Mouse (Mus musculus) embryonic facial prominence, embryonic 12.5 days (tissue): ENCODE measurements at regions not wholly inside any gene's neighbourhood (a gene's known extent, or its start where the extent isn't known, plus 50 kb on each side); places are given as distances from the start of the nearest gene placed in this dataset.

ENCODE experiments used
- ATAC-seq: fragments of 200-750 bp; cut with Nextera tagmentation; 2 replicates; pipeline ENCODE4 v1.8.0; 2017; ENCODE audit not compliant: insufficient number of reproducible peaks, insufficient read depth, low FRiP score, low TSS enrichment
- H3K27ac ChIP-seq: fragments of 300-500 bp; sonication (generic); 2 replicates; pipeline ENCODE4 v1.5.1; 2016; ENCODE audit warnings: mild to moderate bottlenecking
- H3K27me3 ChIP-seq: fragments of 300-500 bp; sonication (generic); 2 replicates; pipeline ENCODE4 v1.6.1; 2016; ENCODE audit warnings: mild to moderate bottlenecking, moderate library complexity
- H3K36me3 ChIP-seq: fragments of 300-500 bp; sonication (generic); 2 replicates; pipeline ENCODE4 v1.6.1; 2016; ENCODE audit warnings: mild to moderate bottlenecking
- H3K4me1 ChIP-seq: fragments of 300-500 bp; sonication (generic); 2 replicates; pipeline ENCODE4 v1.6.1; 2016
- H3K4me2 ChIP-seq: fragments of 300-500 bp; sonication (generic); replicated peaks from 2 replicates; pipeline ENCODE4 v1.6.1; 2016; ENCODE audit warnings: mild to moderate bottlenecking, moderate library complexity
- H3K4me3 ChIP-seq: fragments of 300-500 bp; sonication (generic); 2 replicates; pipeline ENCODE4 v1.5.1; 2016; ENCODE audit warnings: mild to moderate bottlenecking
- H3K9ac ChIP-seq: fragments of 300-500 bp; sonication (generic); 2 replicates; pipeline ENCODE4 v1.6.1; 2016; ENCODE audit warnings: mild to moderate bottlenecking, moderate library complexity
- H3K9me3 ChIP-seq: fragments of 300-500 bp; sonication (generic); 2 replicates; pipeline ENCODE4 v1.6.1; 2016; ENCODE audit warnings: mild to moderate bottlenecking, moderate library complexity
- WGBS: fragments of 180-500 bp; shearing (Covaris S2); methylation state at CpG from one replicate; pipeline ENCODE4 v1.1.7; 2016; 5-methylcytosine and 5-hydroxymethylcytosine counted together

GRCm38 (mm10) chr2:178572301-178572700, 142.0 kb downstream of the Cdh26 start:
- Histone ChIP-seq H3K36me3 (no peaks in the 10 kb centered on the region), H3K9me3 (no peaks in the 10 kb centered on the region), H3K4me1 (peaks cover 5% of the 10 kb centered on the region; the same call in 1 of the 2 replicates), H3K27ac (no peak overlapping the region), H3K27me3 (no peaks in the 10 kb centered on the region; the same call in 1 of the 2 replicates), H3K9ac (no peak overlapping the region), H3K4me3 (no peak overlapping the region), H3K4me2 (no peak overlapping the region)
- WGBS: 73% methylated on average over 5 of the region's 5 CpGs
- 0 out of 2 replicates have a peak, but pooled peaks have one; percentile 16 for ATAC-seq

- Histone ChIP-seq H3K9ac (no peak overlapping the region), H3K36me3 (no peaks in the 10 kb centered on the region), H3K4me3 (no peak overlapping the region), H3K9me3 (no peaks in the 10 kb centered on the region), H3K4me1 (peaks cover 5% of the 10 kb centered on the region; the same call in 1 of the 2 replicates), H3K27ac (no peak overlapping the region), H3K4me2 (no peak overlapping the region), H3K27me3 (no peaks in the 10 kb centered on the region; the same call in 1 of the 2 replicates)
- 42% methylated on average over 4 of the region's 4 CpGs for WGBS
- no peak for ATAC-seq
Measured at GRCm38 (mm10) chr2:178574859-178575258, 144.5 kb downstream of the Cdh26 start.

GRCm38 (mm10) chr2:178575403-178575802, 145.1 kb downstream of the Cdh26 start:
- no peaks in the 10 kb centered on the region for H3K9me3 ChIP-seq
- no peaks in the 10 kb centered on the region; the same call in 1 of the 2 replicates for H3K27me3 ChIP-seq
- H3K36me3 ChIP-seq: no peaks in the 10 kb centered on the region
- WGBS: 55% methylated on average over 6 of the region's 6 CpGs
- H3K4me1 ChIP-seq: peaks cover 5% of the 10 kb centered on the region; the same call in 1 of the 2 replicates
- no peak overlapping the region for H3K27ac ChIP-seq
- ATAC-seq: no peak
- no peak overlapping the region for H3K4me3 ChIP-seq
- H3K4me2 ChIP-seq: no peak overlapping the region
- no peak overlapping the region for H3K9ac ChIP-seq

GRCm38 (mm10) chr2:178576067-178576466, 145.7 kb downstream of the Cdh26 start:
- Histone ChIP-seq H3K27me3 (no peaks in the 10 kb centered on the region; the same call in 1 of the 2 replicates), H3K36me3 (no peaks in the 10 kb centered on the region), H3K27ac (no peak overlapping the region), H3K4me1 (peaks cover 5% of the 10 kb centered on the region; the same call in 1 of the 2 replicates), H3K4me2 (no peak overlapping the region), H3K9me3 (no peaks in the 10 kb centered on the region), H3K4me3 (no peak overlapping the region), H3K9ac (no peak overlapping the region)
- ATAC-seq: no peak
- WGBS: 78% methylated on average over 7 of the region's 7 CpGs

GRCm38 (mm10) chr2:178579571-178579970, 149.2 kb downstream of the Cdh26 start:
- Histone ChIP-seq H3K4me2 (no peak overlapping the region), H3K4me3 (no peak overlapping the region), H3K27me3 (no peaks in the 10 kb centered on the region), H3K9me3 (no peaks in the 10 kb centered on the region), H3K4me1 (peaks cover 1% of the 10 kb centered on the region; the same call in 1 of the 2 replicates), H3K9ac (no peak overlapping the region), H3K27ac (no peak overlapping the region), H3K36me3 (no peaks in the 10 kb centered on the region)
- 78% methylated on average over 6 of the region's 6 CpGs for WGBS
- ATAC-seq: no peak

- Histone ChIP-seq H3K36me3 (no peaks in the 10 kb centered on the region), H3K4me2 (no peak overlapping the region), H3K4me3 (no peak overlapping the region), H3K4me1 (0 out of 2 replicates have a peak, but pooled peaks cover 2% of the 10 kb centered on the region), H3K27me3 (no peaks in the 10 kb centered on the region), H3K9me3 (no peaks in the 10 kb centered on the region), H3K27ac (no peak overlapping the region), H3K9ac (no peak overlapping the region)
- no peak for ATAC-seq
- 84% methylated on average over 12 of the region's 12 CpGs for WGBS
Measured at GRCm38 (mm10) chr2:178581306-178581705, 151.0 kb downstream of the Cdh26 start.

GRCm38 (mm10) chr2:178584970-178585566, 154.7 kb downstream of the Cdh26 start:
- no peaks in the 10 kb centered on the region for H3K36me3 ChIP-seq
- no peaks in the 10 kb centered on the region for H3K9me3 ChIP-seq
- WGBS: 66% methylated on average over 5 of the region's 5 CpGs
- H3K9ac ChIP-seq: no peak overlapping the region
- no peaks in the 10 kb centered on the region for H3K27me3 ChIP-seq
- 0 out of 2 replicates have a peak, but pooled peaks cover 2% of the 10 kb centered on the region for H3K4me1 ChIP-seq
- no peak overlapping the region for H3K27ac ChIP-seq
- ATAC-seq: no peak
- no peak overlapping the region for H3K4me3 ChIP-seq
- H3K4me2 ChIP-seq: no peak overlapping the region

GRCm38 (mm10) chr2:178587134-178587636, 156.9 kb downstream of the Cdh26 start:
- ATAC-seq: no peak
- Histone ChIP-seq H3K9ac (no peak overlapping the region), H3K27ac (no peak overlapping the region), H3K27me3 (no peaks in the 10 kb centered on the region), H3K4me3 (no peak overlapping the region), H3K4me2 (no peak overlapping the region), H3K4me1 (0 out of 2 replicates have a peak, but pooled peaks cover 2% of the 10 kb centered on the region), H3K36me3 (no peaks in the 10 kb centered on the region), H3K9me3 (no peaks in the 10 kb centered on the region)
- WGBS: 68% methylated on average over 7 of the region's 7 CpGs

GRCm38 (mm10) chr2:178593743-178594142, 163.4 kb downstream of the Cdh26 start:
- Histone ChIP-seq H3K27ac (no peak overlapping the region), H3K9ac (no peak overlapping the region), H3K4me3 (no peak overlapping the region), H3K4me1 (peaks cover 10% of the 10 kb centered on the region), H3K4me2 (no peak overlapping the region), H3K27me3 (no peaks in the 10 kb centered on the region), H3K9me3 (no peaks in the 10 kb centered on the region), H3K36me3 (no peaks in the 10 kb centered on the region)
- ATAC-seq: no peak
- whole genome bisulfite sequencing: 81% methylated on average over 9 of the region's 9 CpGs

- H3K27me3 ChIP-seq: no peaks in the 10 kb centered on the region
- H3K9ac ChIP-seq: no peak overlapping the region
- peaks cover 10% of the 10 kb centered on the region for H3K4me1 ChIP-seq
- no peaks in the 10 kb centered on the region for H3K36me3 ChIP-seq
- H3K9me3 ChIP-seq: no peaks in the 10 kb centered on the region
- no peak overlapping the region for H3K4me2 ChIP-seq
- H3K27ac ChIP-seq: no peak overlapping the region
- no peak overlapping the region for H3K4me3 ChIP-seq
- 35% methylated on average over 6 of the region's 6 CpGs for WGBS
- no peak for ATAC-seq
Measured at GRCm38 (mm10) chr2:178594177-178594576, 163.8 kb downstream of the Cdh26 start.

- peaks cover 10% of the 10 kb centered on the region for H3K4me1 ChIP-seq
- H3K27ac ChIP-seq: no peak overlapping the region
- no peak overlapping the region for H3K4me2 ChIP-seq
- no peaks in the 10 kb centered on the region for H3K36me3 ChIP-seq
- H3K27me3 ChIP-seq: no peaks in the 10 kb centered on the region
- H3K9ac ChIP-seq: no peak overlapping the region
- H3K4me3 ChIP-seq: no peak overlapping the region
- 79% methylated on average over 16 of the region's 16 CpGs for WGBS
- ATAC-seq: no peak
- no peaks in the 10 kb centered on the region for H3K9me3 ChIP-seq
Measured at GRCm38 (mm10) chr2:178596312-178597083, 166.2 kb downstream of the Cdh26 start.

- Histone ChIP-seq H3K4me1 (peaks cover 10% of the 10 kb centered on the region), H3K36me3 (no peaks in the 10 kb centered on the region), H3K27me3 (no peaks in the 10 kb centered on the region), H3K9ac (no peak overlapping the region), H3K4me2 (no peak overlapping the region), H3K4me3 (no peak overlapping the region), H3K9me3 (no peaks in the 10 kb centered on the region), H3K27ac (no peak overlapping the region)
- 52% methylated on average over 7 of the region's 7 CpGs for WGBS
- no peak for ATAC-seq
Measured at GRCm38 (mm10) chr2:178597084-178597470, 166.7 kb downstream of the Cdh26 start.
